Mouse (Mus musculus): ENCODE results near the gene Ubl3.
A peak's percentile ranks its signal among the peaks of the same experiment; 100 is the strongest.

Ubl3 gene

DNA sequence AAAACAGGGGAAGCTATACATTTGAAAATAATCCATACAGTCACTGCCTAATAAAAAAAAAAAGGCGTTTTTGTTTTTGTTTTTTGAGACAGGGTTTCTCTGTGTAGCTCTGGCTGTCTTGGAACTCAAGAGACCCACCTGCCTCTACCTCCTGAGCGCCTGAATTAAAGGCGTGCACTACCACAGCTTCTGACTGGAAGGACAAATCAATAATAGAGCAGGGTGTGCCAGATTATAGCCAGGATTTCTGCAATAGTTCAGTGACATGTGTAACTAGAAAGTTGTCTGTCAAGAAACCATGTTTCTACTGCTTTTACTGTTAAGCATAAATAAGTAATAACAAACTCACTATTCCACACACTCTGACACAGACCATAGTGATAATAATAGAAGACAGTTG lies 30.2 kb downstream of the Ubl3 start:
- DNase-seq: no peak

- DNase-seq: no peak
These were observed 35.1 kb downstream of the Ubl3 start for GRCm38 (mm10) chr5:148517445-148517844.

DNA sequence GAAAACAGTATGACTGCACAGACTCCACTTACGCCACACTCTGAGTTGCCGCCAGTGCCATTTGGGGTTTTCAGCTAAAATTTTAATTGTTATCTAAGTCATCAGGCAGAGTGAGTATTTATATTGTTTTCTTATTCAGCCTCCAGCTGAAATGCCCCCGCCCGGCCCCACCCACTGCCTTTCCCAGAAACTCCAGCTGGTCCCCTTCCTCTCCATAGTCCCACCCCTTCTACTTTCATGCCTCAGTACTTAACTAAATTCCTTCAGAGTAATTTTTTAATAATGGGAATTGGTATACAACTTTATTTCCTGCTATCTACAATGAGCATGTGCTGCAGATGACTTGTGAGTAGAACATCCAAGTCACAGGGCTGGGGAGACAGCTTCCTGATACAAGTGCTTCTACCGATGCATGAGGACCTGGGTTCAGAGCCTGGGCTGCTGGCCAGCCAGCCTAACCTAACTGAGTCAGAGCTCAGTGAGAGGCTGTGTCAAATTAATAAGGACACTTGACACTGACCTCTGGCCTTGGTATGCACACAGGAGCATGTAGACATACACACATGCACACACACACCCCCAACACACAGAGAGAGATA lies 40.4 kb downstream of the Ubl3 start:
- DNase-seq: no peak

DNA sequence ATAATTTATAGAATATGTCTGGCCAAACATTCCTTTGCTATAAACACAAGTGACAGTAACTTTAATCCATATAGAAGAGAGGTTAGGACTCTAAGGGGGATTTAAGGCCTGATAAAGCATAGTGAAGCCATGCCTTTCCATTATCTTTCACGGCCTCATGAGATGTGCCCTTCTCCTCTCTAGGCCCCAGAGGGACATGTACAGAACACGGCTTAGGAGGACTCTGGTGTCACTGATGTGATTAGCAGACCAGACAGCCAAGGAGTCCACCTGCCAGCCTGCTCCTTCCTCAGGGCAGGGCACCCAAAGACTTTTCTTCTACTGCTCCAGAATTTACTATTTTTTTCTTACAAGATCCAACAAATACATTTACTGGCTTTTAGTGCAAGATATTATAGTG lies 42.3 kb downstream of the Ubl3 start:
- DNase-seq: no peak

GRCm38 (mm10) chr5:148509731-148510130 lies 42.9 kb downstream of the Ubl3 start:
- DNase-seq: no peak

- no peak for DNase-seq
These were observed 43.5 kb downstream of the Ubl3 start for GRCm38 (mm10) chr5:148508901-148509604.

GRCm38 (mm10) chr5:148505381-148505780 lies 47.2 kb downstream of the Ubl3 start:
- no peak for DNase-seq

DNA sequence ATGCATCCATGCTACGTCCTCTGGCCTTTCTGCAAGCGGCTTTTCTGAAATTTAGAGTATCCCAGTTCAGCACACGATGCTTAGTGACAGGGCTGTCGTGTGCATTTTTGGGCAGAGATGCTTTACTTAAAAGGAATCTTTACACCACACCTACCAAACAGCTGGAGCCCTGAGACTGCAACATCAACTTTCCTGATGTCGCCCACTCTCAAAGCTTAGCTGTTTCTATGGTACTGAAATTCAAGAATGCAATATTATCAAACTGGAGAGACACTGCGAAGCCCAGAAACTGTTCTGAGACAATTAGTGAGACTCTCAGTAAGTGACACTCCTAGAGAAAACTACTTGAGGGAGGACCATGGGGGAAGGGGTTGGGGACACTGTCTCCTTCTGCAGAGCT lies 50.4 kb downstream of the Ubl3 start:
- no peak for DNase-seq

- DNase-seq: no peak
These were observed 51.2 kb downstream of the Ubl3 start for GRCm38 (mm10) chr5:148501228-148501957.

DNA sequence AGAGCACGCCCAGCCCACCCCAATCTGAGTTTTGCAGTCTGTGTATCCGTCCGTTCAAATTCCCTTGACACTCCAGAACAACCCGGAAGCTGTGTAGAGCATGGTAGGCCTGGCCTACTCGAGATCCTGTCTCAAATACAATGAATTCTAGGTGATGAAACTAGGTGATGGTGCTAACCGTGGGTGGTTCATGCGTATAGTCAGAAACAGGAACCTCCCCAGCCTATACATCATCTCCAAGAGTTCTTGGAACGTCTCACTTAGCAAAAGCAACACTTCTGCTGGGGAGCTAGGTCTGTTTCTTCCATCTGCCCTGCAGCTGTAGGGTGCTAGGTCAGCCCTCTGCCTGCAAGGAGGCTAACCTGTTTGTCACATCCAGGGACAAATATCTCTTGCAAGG lies 52.1 kb downstream of the Ubl3 start:
- DNase-seq: no peak

GRCm38 (mm10) chr5:148499616-148500015 lies 53.0 kb downstream of the Ubl3 start:
- DNase-seq: no peak

DNA sequence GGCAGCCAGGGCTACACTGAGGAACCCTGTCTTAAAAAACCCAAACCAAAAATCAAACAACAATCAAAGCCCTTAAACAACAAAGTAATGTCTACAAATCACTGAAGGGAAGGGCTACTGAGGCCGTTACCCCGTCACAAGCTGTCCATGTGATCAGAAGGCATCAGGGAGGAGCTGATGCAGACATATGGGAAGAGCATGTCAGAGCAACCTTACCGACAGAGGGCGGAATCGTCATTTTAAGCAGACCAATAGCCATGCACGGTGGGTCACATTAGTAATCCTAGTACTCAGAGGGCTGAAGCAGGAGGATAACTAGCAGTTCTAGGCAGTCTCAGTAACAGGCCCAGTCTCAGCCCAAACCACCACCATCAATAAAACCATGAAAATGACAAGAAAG lies 56.6 kb downstream of the Ubl3 start:
- no peak for DNase-seq

DNA sequence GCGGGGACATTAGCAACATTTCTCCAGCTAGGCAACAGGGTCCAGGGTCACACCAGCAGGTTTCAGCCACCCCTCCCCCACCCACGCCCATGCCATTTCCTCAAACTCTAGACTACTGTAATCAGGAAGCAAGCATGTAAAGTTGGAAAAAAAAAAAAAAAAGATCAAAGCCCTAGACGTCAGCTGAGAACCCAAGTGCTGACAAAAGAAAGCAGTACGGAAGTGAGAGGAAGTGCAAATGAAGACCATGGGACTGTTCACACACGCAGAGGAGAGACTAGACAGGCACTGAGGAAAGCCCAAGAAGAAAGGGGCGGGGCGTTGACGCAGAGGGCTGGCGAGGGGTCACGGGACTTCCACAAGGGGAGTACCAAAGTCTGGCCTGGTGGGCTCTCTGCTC lies 57.4 kb downstream of the Ubl3 start:
- peak; percentile 42 for DNase-seq

- no peak for DNase-seq
These were observed 58.3 kb downstream of the Ubl3 start for GRCm38 (mm10) chr5:148494249-148494648.

DNA sequence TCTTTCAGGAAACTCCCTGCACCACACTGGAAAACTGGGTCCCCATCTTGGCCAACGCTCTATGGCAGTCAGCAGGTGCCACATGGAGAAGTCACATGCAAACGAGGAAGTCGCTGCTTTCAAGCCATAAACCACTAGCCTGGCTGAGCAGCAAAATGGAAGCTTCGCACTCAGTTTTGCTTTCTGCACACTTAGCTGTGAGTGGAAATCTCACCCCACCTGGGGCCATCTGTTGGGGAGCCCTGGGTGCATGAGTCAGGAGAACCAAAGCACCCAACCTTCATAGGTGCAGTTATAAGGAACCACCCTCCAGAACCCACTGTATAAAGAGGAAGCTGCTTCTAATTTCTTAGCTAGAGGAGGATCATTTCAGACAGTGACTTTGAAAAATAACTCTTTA lies 59.6 kb downstream of the Ubl3 start:
- no peak for DNase-seq

GRCm38 (mm10) chr5:148490391-148490790 lies 62.2 kb downstream of the Ubl3 start:
- DNase-seq: no peak

GRCm38 (mm10) chr5:148489724-148490193 lies 62.8 kb downstream of the Ubl3 start:
- DNase-seq: no peak

- DNase-seq: no peak
These were observed 63.5 kb downstream of the Ubl3 start for GRCm38 (mm10) chr5:148488891-148489723.

DNA sequence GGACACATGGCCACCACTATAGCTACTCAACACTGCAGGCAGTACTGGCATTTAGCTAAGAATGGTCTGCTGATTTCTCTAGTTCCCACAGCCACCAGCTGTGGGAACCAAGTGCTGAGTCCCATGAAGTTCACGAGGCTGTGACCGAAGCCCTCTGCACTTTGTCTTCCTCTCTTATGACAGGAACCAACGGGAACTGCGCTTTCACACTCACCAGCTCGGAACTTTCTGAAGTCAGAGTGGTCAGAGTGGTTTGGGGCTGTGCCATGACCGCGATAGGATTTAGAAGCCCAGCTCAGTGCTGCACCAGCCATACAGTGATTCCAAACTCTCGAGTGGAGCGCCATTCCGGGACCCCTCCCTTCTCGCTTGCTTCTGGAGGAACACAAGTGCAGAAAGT lies 66.4 kb downstream of the Ubl3 start:
- DNase-seq: no peak

DNA sequence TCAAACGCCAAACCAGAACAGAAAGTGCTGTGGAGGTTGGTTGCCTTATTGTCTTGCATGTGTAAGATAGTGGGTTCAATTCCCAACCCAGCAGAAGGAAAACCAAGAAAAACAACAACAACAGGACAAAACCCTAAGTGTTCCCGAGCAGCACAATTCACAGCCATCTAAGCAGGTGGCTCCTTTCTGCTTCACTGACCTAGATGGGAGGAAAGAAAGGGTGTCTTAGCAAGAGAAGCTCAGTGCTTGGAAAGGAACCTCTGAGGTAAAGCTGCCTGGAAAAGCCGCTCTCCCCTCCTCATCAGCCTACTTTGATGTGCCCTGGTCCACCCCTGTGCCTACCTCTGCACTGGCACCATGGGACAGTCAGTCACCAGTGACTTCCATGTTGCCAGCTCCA lies 70.8 kb downstream of the Ubl3 start:
- DNase-seq: no peak

DNA sequence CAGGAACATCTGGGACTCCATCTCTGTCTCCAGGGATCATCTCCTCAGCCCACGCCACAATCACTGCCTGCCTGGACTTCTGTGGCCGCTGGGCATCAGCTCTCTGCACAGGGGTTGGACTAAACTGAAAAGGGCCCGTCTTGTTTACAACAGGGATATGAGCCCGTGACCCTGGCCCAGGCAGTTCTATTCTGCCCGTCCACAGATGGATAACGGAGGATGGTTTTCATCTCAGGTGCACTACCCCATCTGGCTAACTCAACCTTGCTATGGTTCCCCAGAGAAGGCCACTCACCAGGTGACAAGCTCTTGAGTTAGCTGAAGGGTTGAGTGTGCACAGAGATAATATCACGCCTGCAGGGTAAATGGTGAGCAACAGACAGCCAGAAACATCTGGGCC lies 78.2 kb downstream of the Ubl3 start:
- DNase-seq: no peak

- DNase-seq: peak; percentile 47
These were observed 83.8 kb downstream of the Ubl3 start for GRCm38 (mm10) chr5:148468626-148469441.
